Mouse (Mus musculus) embryonic fibroblast, embryonic 13.5 days (primary cell): Measurements from ENCODE around the gene Raet1e.
"Not testable (repeated sequence)": the region's sequence is repeated elsewhere in the genome, so short reads cannot be mapped to it uniquely, and the experiment has no call there.

Experiments
- CTCF ChIP-seq: IDR thresholded peaks from 2 replicates; pipeline ENCODE4 v1.5.1; 2011; ENCODE audit warnings: mild to moderate bottlenecking, control low read depth, low read length, moderate library complexity, borderline replicate concordance; ENCODE audit not compliant: insufficient read depth
- POLR2A ChIP-seq: IDR thresholded peaks from 2 replicates; pipeline ENCODE4 v1.6.1; 2011; ENCODE audit warnings: low read depth, mild to moderate bottlenecking, control low read depth, low read length, moderate library complexity

GRCm38 (mm10) chr10:22364915-22365314, 206.5 kb downstream of the Raet1e start:
- TF ChIP-seq CTCF, POLR2A: not testable (repeated sequence)
